Mouse (Mus musculus): Measurements from ENCODE around the gene Socs1.

Gene Socs1

GRCm38 (mm10) chr16:10763540-10764264, 21.6 kb downstream of the Socs1 start:
- DNase-seq (ENCODE audit: low spot score in 2 of 2) = no peak

DNA sequence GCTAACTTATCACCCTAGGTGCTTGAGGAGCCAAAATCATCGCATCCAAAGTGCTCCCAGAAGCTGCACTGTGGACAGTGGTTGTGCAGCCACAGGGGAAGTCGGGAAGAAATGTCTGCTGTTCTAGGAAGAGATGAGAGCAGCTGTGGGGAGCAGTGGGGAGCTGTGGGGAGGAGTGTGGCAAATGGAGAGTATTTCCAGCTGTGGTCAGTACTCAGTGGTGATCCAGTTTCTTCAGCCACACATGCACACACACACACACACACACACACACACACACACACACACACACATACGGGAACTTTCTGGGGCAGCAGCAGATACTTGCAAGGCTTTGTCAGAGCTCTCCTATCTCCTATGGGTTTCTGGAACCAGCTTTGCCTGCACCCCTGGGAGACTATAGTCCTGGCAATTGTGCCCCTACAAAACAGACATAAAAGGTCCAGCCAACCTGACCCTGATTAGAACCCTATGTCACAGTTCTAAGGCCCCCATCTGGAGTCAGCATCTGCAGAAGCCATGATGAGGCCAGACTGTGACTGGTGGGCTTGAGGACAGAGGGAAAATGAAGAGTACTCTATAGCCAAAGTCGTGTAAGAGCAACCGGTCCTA, 22.7 kb downstream of the Socs1 start:
- no peak for DNase-seq (ENCODE audit: low spot score in 2 of 2)

DNA sequence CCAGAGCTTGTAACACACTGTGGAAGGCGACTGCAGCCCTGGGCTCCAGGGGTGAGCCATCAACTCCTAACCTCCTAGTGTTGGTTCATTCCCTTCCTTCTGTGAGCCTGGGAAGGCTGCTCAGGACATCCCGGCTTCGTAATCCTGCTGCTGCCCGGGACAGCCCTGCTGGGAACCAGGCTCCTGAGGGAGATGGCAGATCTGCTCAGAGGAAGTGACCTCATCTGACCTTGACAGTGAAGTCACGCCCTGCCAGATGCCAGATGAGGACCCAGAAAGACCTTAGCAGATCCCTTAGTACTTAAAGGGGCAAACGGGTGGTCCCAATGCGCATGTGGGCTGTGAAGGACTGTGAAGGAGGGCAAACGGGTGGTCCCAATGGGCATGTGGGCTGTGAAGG, 24.2 kb downstream of the Socs1 start:
- no peak for DNase-seq (ENCODE audit: low spot score in 2 of 2)

DNA sequence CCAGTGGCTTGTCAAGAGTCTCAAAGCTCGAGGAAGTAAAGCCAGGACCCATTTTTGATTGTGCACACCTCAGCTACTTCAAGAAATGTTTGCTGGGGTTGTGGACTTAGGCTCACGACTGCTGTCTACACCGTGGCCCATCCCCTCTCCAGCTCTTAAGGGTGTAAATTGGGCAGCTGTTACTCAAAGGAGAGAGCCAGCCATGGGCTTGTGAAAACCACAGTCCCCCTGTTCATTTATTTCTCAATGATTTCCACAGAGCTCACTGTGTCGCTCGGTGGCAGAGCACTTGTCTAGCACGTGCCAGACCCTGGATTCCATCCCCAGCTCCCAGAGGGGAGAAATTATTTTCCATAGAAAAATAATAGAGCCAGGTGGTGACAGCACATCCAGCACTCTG, 29.2 kb downstream of the Socs1 start:
- no peak for DNase-seq (ENCODE audit: low spot score in 2 of 2)

DNA sequence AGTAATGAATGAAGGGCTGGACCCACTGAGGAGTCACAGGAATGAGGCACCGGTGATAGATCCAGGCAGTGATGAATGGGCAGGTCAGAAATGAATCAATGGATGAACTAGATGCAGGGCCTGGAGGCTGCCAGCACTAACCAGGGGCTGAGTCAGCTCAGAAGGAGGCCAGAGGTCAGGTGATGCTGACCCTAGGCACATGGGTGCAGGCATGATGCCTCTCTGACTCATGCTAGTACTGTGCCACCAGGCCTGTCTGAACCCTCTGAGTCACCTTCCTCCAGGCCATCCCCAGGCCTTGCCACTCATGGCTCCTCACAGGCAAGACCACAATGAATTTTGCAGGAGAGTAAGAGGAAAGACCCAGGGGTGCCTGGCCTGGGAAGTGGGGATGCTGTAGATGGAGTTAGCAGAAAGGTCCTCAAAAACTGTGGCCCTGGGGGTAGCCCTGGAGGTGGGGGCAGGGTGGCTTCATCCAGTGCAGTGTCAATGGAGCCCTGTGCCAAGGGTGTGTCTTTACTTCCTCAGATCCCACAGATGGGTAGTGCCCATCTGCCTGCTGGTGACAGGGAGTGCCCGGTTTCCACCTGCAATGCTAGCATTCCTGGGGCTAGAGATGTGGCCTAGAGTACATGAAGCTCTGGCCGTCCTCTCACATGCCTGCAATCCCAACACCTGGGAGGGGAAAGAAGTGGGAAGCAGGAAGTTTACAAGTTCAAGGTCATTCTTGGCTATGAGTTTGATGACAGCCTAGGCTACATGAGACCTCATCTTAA, 30.6 kb downstream of the Socs1 start:
- no peak for DNase-seq (ENCODE audit: low spot score in 2 of 2)

GRCm38 (mm10) chr16:10749824-10750223, 35.5 kb downstream of the Socs1 start:
- DNase-seq (ENCODE audit: low spot score in 2 of 2) = no peak

GRCm38 (mm10) chr16:10749226-10749625, 36.1 kb downstream of the Socs1 start:
- DNase-seq (ENCODE audit: low spot score in 2 of 2) = no peak

DNA sequence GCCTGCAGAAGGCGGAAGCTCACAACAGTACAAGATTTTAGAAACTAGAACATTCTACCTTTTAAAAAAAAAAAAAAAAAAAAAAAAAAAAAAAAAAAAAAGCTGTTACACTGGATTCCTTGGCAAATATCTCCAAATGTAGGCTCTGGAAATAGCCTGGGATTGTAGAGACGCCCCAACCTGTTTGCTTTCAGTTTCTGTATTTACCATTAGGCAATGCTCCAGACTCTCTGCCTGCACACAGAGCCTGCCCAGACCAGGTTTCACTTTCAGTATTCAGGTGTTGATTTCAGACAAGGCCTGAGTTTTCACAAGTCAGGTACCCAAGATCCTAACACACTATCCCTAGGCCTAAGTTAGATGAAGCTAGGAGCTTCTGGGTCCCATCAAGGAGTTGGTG, 44.3 kb downstream of the Socs1 start:
- DNase-seq (ENCODE audit: low spot score in 2 of 2) = no peak

DNA sequence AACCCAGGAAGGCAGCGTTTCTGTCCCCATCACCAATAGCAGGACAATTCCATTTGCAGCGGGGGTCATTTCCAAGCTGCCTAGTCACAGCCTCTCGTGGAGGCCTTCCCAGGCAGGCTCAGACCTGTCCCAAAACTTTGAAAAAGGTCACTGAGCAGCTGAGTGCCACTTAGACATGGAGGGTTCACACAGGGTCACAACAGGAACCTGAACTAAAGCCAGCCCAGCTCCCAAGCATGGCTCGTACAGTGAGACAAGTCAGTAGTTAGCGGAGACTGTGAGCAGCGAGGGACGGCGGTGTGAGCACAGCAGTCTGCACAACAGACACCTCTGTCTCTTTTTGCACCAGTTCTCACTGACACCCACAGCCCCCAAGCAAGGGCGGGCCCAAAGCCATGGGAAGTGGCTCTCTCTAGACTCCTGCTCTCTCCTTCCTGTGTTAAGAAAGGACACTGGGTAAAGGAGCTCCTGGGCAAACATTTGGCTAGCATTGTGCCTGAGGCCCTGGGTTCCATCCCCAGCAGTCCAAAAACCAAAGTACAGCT, 45.4 kb downstream of the Socs1 start:
- no peak for DNase-seq (ENCODE audit: low spot score in 2 of 2)

DNA sequence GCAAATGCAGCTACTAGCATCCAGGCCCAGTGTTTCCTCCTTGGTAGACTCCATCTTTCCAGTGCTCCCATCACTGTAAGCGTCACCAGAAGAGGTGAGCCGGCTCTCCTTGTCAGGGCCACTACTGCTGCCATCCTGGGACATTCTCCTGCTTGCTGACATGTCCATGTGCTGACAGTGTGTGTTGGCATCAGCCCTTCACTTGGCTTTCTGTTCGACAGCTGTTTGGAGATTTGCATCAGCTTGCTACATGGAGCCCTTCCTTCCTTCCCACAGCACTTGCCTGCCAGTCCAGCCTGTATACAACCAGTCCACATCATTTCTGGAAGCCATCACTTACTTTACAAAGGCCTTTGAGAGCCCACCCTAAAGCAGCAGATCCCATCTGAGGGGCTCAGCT, 46.5 kb downstream of the Socs1 start:
- DNase-seq (ENCODE audit: low spot score in 2 of 2) = no peak

DNA sequence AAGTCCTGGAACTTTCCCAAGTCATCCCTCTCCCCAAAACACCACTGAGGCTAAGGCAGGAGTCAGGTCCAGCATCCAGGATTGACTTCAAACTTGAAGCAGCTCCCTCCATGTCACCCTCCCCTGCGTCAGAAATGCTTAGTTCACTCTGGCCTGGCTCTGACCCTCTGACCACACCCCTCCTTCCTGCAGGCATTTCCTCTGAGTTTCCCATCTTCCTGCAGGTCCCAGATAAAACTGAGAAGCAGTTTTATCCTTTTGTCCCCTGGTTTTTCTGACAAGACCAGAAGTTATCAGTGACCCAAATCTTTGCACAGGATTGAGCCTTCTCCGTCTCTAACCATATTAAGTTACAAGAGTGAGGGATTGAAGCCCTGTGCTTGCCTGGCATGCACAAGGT, 47.8 kb downstream of the Socs1 start:
- DNase-seq (ENCODE audit: low spot score in 2 of 2) = no peak

DNA sequence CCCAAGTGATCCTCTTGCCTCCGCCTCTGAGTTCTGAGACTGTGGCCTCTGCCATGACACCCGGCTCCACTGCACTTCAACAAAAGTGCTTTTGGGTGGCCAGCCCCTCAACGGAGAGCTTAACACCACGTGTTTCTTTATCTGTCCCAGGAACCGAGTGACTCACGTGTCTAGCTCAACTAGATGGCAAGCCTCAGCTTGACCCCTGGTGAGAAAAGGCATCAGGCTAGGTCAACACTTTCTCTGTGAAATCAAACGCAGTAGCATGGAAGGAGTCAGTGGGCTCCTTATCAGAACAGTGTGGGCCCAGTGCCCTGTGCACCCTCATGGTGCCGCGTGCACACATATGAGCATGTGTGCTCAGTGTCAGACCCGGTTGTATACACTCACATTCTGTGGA, 49.0 kb downstream of the Socs1 start:
- DNase-seq (ENCODE audit: low spot score in 2 of 2) = no peak

DNA sequence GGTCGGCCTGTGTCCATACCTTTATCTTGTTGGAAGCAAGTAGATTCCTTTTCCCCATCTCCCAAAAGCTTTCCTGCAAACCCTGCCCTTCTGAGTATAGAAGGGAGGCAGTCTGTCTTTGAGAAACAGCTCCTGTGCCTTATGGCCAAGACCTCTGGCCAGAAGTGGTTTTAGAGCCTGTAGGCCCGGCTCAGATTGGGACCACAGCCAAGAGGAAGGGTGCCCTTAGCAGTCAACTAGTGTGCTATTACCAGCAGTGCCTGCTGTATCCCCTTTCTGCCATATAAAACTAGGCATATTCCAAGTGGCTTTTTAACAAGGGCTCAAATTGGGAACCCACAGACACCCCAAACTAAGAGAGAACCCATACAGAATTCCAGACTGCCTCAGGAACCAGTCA, 49.6 kb downstream of the Socs1 start:
- no peak for DNase-seq (ENCODE audit: low spot score in 2 of 2)

DNA sequence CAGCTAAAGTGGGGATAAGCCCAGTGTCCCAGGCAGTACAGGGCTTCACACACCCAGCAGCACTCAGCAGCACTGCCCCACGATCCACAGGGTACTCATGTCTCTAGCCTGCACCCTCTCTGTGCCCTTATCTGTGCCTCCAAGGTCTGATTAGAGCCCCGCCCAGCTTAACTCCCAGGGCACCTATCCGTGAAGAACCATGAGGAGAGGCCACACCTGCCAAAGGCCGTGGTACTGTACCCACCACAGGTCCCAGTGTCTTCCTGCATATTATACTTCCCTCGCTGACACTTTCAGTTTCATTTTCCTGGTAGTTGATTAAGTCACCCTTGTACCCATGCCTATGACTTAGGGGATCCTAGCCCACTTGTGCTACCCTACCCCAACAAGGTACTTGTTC, 52.9 kb downstream of the Socs1 start:
- no peak for DNase-seq (ENCODE audit: low spot score in 2 of 2)
